Mouse (Mus musculus) bone marrow, adult 2 months (tissue): ENCODE measurements around the gene Adcy4. TPM values are rescaled to one million over a fixed set of nuclear protein-coding genes. Genes with fewer than 3 reads are reported as not detected.

Source experiments
- H3K27ac ChIP-seq: fragments of 200-500 bp; 2 replicates; pipeline ENCODE4 v1.5.1; 2012; ENCODE audit warnings: low read depth, mild to moderate bottlenecking, control low read depth, inconsistent platforms, low read length; ENCODE audit not compliant: control insufficient read depth, poor library complexity, insufficient read depth
- H3K4me1 ChIP-seq: fragments of 200-500 bp; 2 replicates; pipeline ENCODE4 v1.6.1; 2011; ENCODE audit warnings: low read length; ENCODE audit not compliant: control insufficient read depth, insufficient read depth
- H3K4me3 ChIP-seq: fragments of 200-500 bp; replicated peaks from 2 replicates; pipeline ENCODE3; 2011; ENCODE audit warnings: mild to moderate bottlenecking, low read depth, low read length, control low read depth; ENCODE audit not compliant: control insufficient read depth
- CTCF ChIP-seq: fragments of 200-500 bp; IDR thresholded peaks from 2 replicates; pipeline ENCODE4 v1.5.1; 2011; ENCODE audit warnings: low read length, control low read depth; ENCODE audit not compliant: control insufficient read depth, insufficient read depth
- POLR2A ChIP-seq: fragments of 200-500 bp; IDR thresholded peaks from 2 replicates; pipeline ENCODE4 v1.6.1; 2011; ENCODE audit warnings: low read depth, mild to moderate bottlenecking, control low read depth, low read length, borderline replicate concordance; ENCODE audit not compliant: control insufficient read depth
- WGBS: fragments of 180-500 bp; shearing (Covaris S2); methylation state at CpG from one replicate; pipeline ENCODE4 v1.1.7; 2018; 5-methylcytosine and 5-hydroxymethylcytosine counted together
- polyA plus RNA-seq: library from polyadenylated mRNA; stranded (reverse); fragments of >200 nt; gene quantifications from 2 replicates; pipeline ENCODE4 v1.2.4, GENCODE M21; 2011; ENCODE audit warnings: low replicate concordance; ENCODE audit not compliant: missing spikeins, insufficient read depth, insufficient read length

Gene Adcy4
- polyA plus RNA-seq, 1 experiment = 4.7 TPM

- peak within 1 kb of the TSS; percentile 93 for H3K4me3 ChIP-seq
- peak within 1 kb of the TSS; percentile 83 for H3K27ac ChIP-seq
- TF ChIP-seq POLR2A (peak; percentile 73; the same call in 1 of the 2 replicates), CTCF (peak; percentile 97)
- H3K4me1 ChIP-seq = peaks cover 8% of the 10 kb centered on the region
- under 1% methylated on average over 50 of the region's 50 CpGs for WGBS
Observed at GRCm38 (mm10) chr14:55721700-55722437, 62.0 kb downstream of the Adcy4 start, which contains the start of gene Rabggta. TSS of gene Rabggta (minus strand) at chr14:55722263.

GRCm38 (mm10) chr14:55721076-55721475 lies 62.8 kb downstream of the Adcy4 start:
- WGBS = 81% methylated on average over 6 of the region's 6 CpGs
- Histone ChIP-seq H3K27ac (no peak overlapping the region; the same call in 1 of the 2 replicates), H3K4me1 (peaks cover 8% of the 10 kb centered on the region), H3K4me3 (no peak overlapping the region)
- no peak for TF ChIP-seq CTCF
- no peak for TF ChIP-seq POLR2A

- 92% methylated on average over 12 of the region's 12 CpGs for WGBS
- TF ChIP-seq POLR2A = no peak
- Histone ChIP-seq H3K27ac (no peak overlapping the region), H3K4me1 (peaks cover 8% of the 10 kb centered on the region), H3K4me3 (no peak overlapping the region)
Observed at GRCm38 (mm10) chr14:55720666-55721065, 63.2 kb downstream of the Adcy4 start.

- WGBS = 76% methylated on average over 6 of the region's 6 CpGs
- Histone ChIP-seq H3K27ac (no peak overlapping the region), H3K4me3 (no peak overlapping the region), H3K4me1 (peaks cover 5% of the 10 kb centered on the region; the same call in 1 of the 2 replicates)
- TF ChIP-seq POLR2A (no peak), CTCF (no peak)
Observed at GRCm38 (mm10) chr14:55719737-55720136, 64.2 kb downstream of the Adcy4 start.

Other genes with a start within 250 kb of the Adcy4 start
- gene Pck2, start 243.8 kb downstream of the Adcy4 start, polyA plus RNA-seq = 42.6 and 60.8 TPM in 2 replicates
- gene Dcaf11, start 224.1 kb downstream of the Adcy4 start, polyA plus RNA-seq = 26.4 and 42.3 TPM in 2 replicates
- gene A730061H03Rik, start 223.7 kb downstream of the Adcy4 start, polyA plus RNA-seq = not detected in 2 replicates
- gene Fitm1, start 208.5 kb downstream of the Adcy4 start, polyA plus RNA-seq = not detected in 2 replicates
- gene Psme1, start 206.0 kb downstream of the Adcy4 start, polyA plus RNA-seq = 187 and 268 TPM in 2 replicates
- 12.3 and 48.5 TPM in 2 replicates for gene Emc9, start 198.8 kb downstream of the Adcy4 start, polyA plus RNA-seq
- gene Psme2, start 193.0 kb downstream of the Adcy4 start, polyA plus RNA-seq = 152 and 175 TPM in 2 replicates
- gene Rnf31, start 192.4 kb downstream of the Adcy4 start, polyA plus RNA-seq = 79.5 and 160 TPM in 2 replicates
- gene Irf9, start 180.5 kb downstream of the Adcy4 start, polyA plus RNA-seq = 60.8 and 84.3 TPM in 2 replicates
- 13.2 and 28.5 TPM in 2 replicates for gene Rec8, start 166.1 kb downstream of the Adcy4 start, polyA plus RNA-seq
- 24.9 and 49.5 TPM in 2 replicates for gene Ipo4, start 148.1 kb downstream of the Adcy4 start, polyA plus RNA-seq
- 2.0 and 5.8 TPM in 2 replicates for gene Gm49378, start 146.2 kb downstream of the Adcy4 start, polyA plus RNA-seq
- 37.9 and 46.7 TPM in 2 replicates for gene Tm9sf1, start 140.3 kb downstream of the Adcy4 start, polyA plus RNA-seq
- gene Tssk4, start 133.9 kb downstream of the Adcy4 start, polyA plus RNA-seq = 0.77 and 4.0 TPM in 2 replicates
- 23.2 and 50.4 TPM in 2 replicates for gene Mdp1, start 123.6 kb downstream of the Adcy4 start, polyA plus RNA-seq
- 7.3 and 18.3 TPM in 2 replicates for gene Gmpr2, start 112.2 kb downstream of the Adcy4 start, polyA plus RNA-seq
- gene Nedd8, start 112.0 kb downstream of the Adcy4 start, polyA plus RNA-seq = 173 and 183 TPM in 2 replicates
- gene Tinf2, start 102.3 kb downstream of the Adcy4 start, polyA plus RNA-seq = 25.4 and 38.1 TPM in 2 replicates
- 1.1 and 5.1 TPM in 2 replicates for gene Tgm1, start 70.2 kb downstream of the Adcy4 start, polyA plus RNA-seq
- 16.0 and 24.5 TPM in 2 replicates for gene Rabggta, start 61.8 kb downstream of the Adcy4 start, polyA plus RNA-seq
- gene Dhrs1, start 38.4 kb downstream of the Adcy4 start, polyA plus RNA-seq = 24.4 and 25.9 TPM in 2 replicates
- 14.3 and 14.5 TPM in 2 replicates for gene Nop9, start 38.4 kb downstream of the Adcy4 start, polyA plus RNA-seq
- 1.6 TPM in 1 of 2 replicates, not detected in the other for gene Cideb, start 25.6 kb downstream of the Adcy4 start, polyA plus RNA-seq
- 2.8 and 6.5 TPM in 2 replicates for gene Ltb4r2, start 22.7 kb downstream of the Adcy4 start, polyA plus RNA-seq
- gene Ltb4r1, start 18.1 kb downstream of the Adcy4 start, polyA plus RNA-seq = 34.1 and 77.0 TPM in 2 replicates
- 27.7 and 38.9 TPM in 2 replicates for gene Ripk3, start 4.8 kb upstream of the Adcy4 start, polyA plus RNA-seq
- gene Nfatc4, start 39.0 kb upstream of the Adcy4 start, polyA plus RNA-seq = 4.0 and 5.6 TPM in 2 replicates
- gene Nynrin, start 69.9 kb upstream of the Adcy4 start, polyA plus RNA-seq = 0.93 and 1.3 TPM in 2 replicates
- gene Cbln3, start 100.3 kb upstream of the Adcy4 start, polyA plus RNA-seq = not detected in 2 replicates
- 12.6 and 28.3 TPM in 2 replicates for gene Khnyn, start 100.9 kb upstream of the Adcy4 start, polyA plus RNA-seq
- 3.0 and 3.1 TPM in 2 replicates for gene Sdr39u1, start 116.2 kb upstream of the Adcy4 start, polyA plus RNA-seq
- not detected in 2 replicates for gene Cma1, start 160.6 kb upstream of the Adcy4 start, polyA plus RNA-seq
- gene Cma2, start 166.9 kb upstream of the Adcy4 start, polyA plus RNA-seq = not detected in 2 replicates
- gene Mcpt1, start 233.9 kb upstream of the Adcy4 start, polyA plus RNA-seq = not detected in 2 replicates
- gene Mcpt9, start 246.4 kb upstream of the Adcy4 start, polyA plus RNA-seq = not detected in 2 replicates